Mouse (Mus musculus) forebrain, embryonic 14.5 days (tissue): Measurements from ENCODE around the gene Esrra. TPM values are rescaled to one million over a fixed set of nuclear protein-coding genes. Genes with fewer than 3 reads are reported as not detected.
"Not testable (repeated sequence)": the region's sequence is repeated elsewhere in the genome, so short reads cannot be mapped to it uniquely, and the experiment has no call there.

Source experiments
- ATAC-seq: fragments of 200-750 bp; cut with Nextera tagmentation; 2 replicates; pipeline ENCODE4 v1.8.0; 2017; ENCODE audit warnings: mild to moderate bottlenecking, moderate library complexity
- DNase-seq: peaks from one replicate; pipeline ENCODE4 v3.0.0-alpha.2; 2015; ENCODE audit warnings: low spot score
- H3K27ac ChIP-seq: fragments of 300-500 bp; sonication (generic); 2 replicates; pipeline ENCODE4 v1.5.1; 2014; ENCODE audit warnings: low read depth, mild to moderate bottlenecking, control low read depth, low read length, moderate library complexity
- H3K27me3 ChIP-seq: fragments of 300-500 bp; sonication (generic); replicated peaks from 2 replicates; pipeline ENCODE4 v1.6.1; 2014; ENCODE audit warnings: low read length, control low read depth, mixed read lengths; ENCODE audit not compliant: control insufficient read depth, insufficient read depth
- H3K36me3 ChIP-seq: fragments of 300-500 bp; sonication (generic); 2 replicates; pipeline ENCODE4 v1.6.1; 2014; ENCODE audit warnings: low read length, control low read depth; ENCODE audit not compliant: control insufficient read depth, insufficient read depth
- H3K4me1 ChIP-seq: fragments of 300-500 bp; sonication (generic); 2 replicates; pipeline ENCODE4 v1.6.1; 2014; ENCODE audit warnings: antibody characterized with exemption, low read length, control low read depth; ENCODE audit not compliant: control insufficient read depth, insufficient read depth
- H3K4me2 ChIP-seq: fragments of 300-500 bp; sonication (generic); 2 replicates; pipeline ENCODE4 v1.6.1; 2014; ENCODE audit warnings: mild to moderate bottlenecking, control low read depth, low read length
- H3K4me3 ChIP-seq: fragments of 300-500 bp; sonication (generic); 2 replicates; pipeline ENCODE4 v1.5.1; 2014; ENCODE audit warnings: low read depth, low read length, control low read depth
- H3K9ac ChIP-seq: fragments of 300-500 bp; sonication (generic); 2 replicates; pipeline ENCODE4 v1.6.1; 2014; ENCODE audit warnings: mild to moderate bottlenecking, low read length, control low read depth, moderate library complexity
- H3K9me3 ChIP-seq: fragments of 300-500 bp; sonication (generic); replicated peaks from 2 replicates; pipeline ENCODE4 v1.6.1; 2016; ENCODE audit warnings: low read length, control low read depth, mixed read lengths; ENCODE audit not compliant: control insufficient read depth
- WGBS: fragments of 180-500 bp; shearing (Covaris S2); extraction: QIAGEN DNeasy Blood & Tissue Kit; methylation state at CpG from one replicate; pipeline ENCODE4 v1.1.7; 2014; 5-methylcytosine and 5-hydroxymethylcytosine counted together
- polyA plus RNA-seq: library from polyadenylated mRNA; unstranded; fragments of >200 nt; fragmentation: Nextera tagmentation; extraction: Ambion mirVana; gene quantifications from 2 replicates; pipeline ENCODE4 v1.2.1, GENCODE M21; 2014

Esrra gene
- polyA plus RNA-seq, 1 experiment from 2014 or later, result 6.3 TPM

- peak; percentile 47 for DNase-seq
- Histone ChIP-seq H3K4me3 (peak overlapping the region; percentile 53), H3K9ac (peak overlapping the region; percentile 71), H3K4me2 (peak overlapping the region; percentile 82), H3K36me3 (peaks cover 54% of the 10 kb centered on the region), H3K4me1 (peaks cover 11% of the 10 kb centered on the region), H3K27ac (peak overlapping the region; percentile 93)
- H3K27me3 ChIP-seq, H3K9me3 ChIP-seq, ATAC-seq: not testable (repeated sequence)
- 3% methylated on average over 28 of the region's 30 CpGs for WGBS
Measured at GRCm38 (mm10) chr19:6910306-6910705, 11.3 kb downstream of the Esrra start.

GRCm38 (mm10) chr19:6909507-6910289 lies 11.9 kb downstream of the Esrra start, which contains the start of the genes Trmt112 and Prdx5:
TSS of gene Trmt112 (plus strand) at chr19:6909698.
TSS of gene Prdx5 (minus strand) at chr19:6910106.
- Histone ChIP-seq H3K9me3 (no peaks in the 10 kb centered on the region), H3K4me3 (peak within 1 kb of the TSS; percentile 53), H3K4me2 (peak within 1 kb of the TSS; percentile 82), H3K36me3 (peaks cover 60% of the 10 kb centered on the region), H3K27me3 (no peaks in the 10 kb centered on the region), H3K9ac (peak within 1 kb of the TSS; percentile 71), H3K27ac (peak within 1 kb of the TSS; percentile 93), H3K4me1 (peaks cover 11% of the 10 kb centered on the region)
- WGBS, result under 1% methylated on average over 64 of the region's 65 CpGs
- DNase-seq (peak; percentile 98), ATAC-seq (peak; percentile 95)

GRCm38 (mm10) chr19:6909021-6909420 lies 12.6 kb downstream of the Esrra start:
- H3K4me2 ChIP-seq, result peak overlapping the region; percentile 82
- H3K4me3 ChIP-seq, result peak overlapping the region; percentile 53
- H3K4me1 ChIP-seq, result peaks cover 11% of the 10 kb centered on the region
- H3K27me3 ChIP-seq, result no peaks in the 10 kb centered on the region
- ATAC-seq (no peak), DNase-seq (no peak)
- peak overlapping the region; percentile 71 for H3K9ac ChIP-seq
- WGBS, result 11% methylated on average over 11 of the region's 11 CpGs
- no peaks in the 10 kb centered on the region for H3K9me3 ChIP-seq
- H3K36me3 ChIP-seq, result peaks cover 61% of the 10 kb centered on the region
- H3K27ac ChIP-seq, result peak overlapping the region; percentile 93

- Histone ChIP-seq H3K36me3 (peaks cover 50% of the 10 kb centered on the region), H3K9me3 (no peaks in the 10 kb centered on the region), H3K4me3 (peak overlapping the region; percentile 53; the same call in 1 of the 2 replicates), H3K9ac (peak overlapping the region; percentile 71; the same call in 1 of the 2 replicates), H3K4me1 (peaks cover 11% of the 10 kb centered on the region), H3K27ac (no peak overlapping the region), H3K27me3 (no peaks in the 10 kb centered on the region), H3K4me2 (peak overlapping the region; percentile 82)
- ATAC-seq (no peak), DNase-seq (no peak)
- 89% methylated on average over 7 of the region's 7 CpGs for WGBS
Measured at GRCm38 (mm10) chr19:6907811-6908540, 13.6 kb downstream of the Esrra start.

GRCm38 (mm10) chr19:6907094-6907493 lies 14.5 kb downstream of the Esrra start:
- no peak for DNase-seq
- peaks cover 11% of the 10 kb centered on the region for H3K4me1 ChIP-seq
- WGBS, result 93% methylated on average over 8 of the region's 8 CpGs
- no peak overlapping the region for H3K4me3 ChIP-seq
- H3K9ac ChIP-seq, result no peak overlapping the region
- no peak overlapping the region for H3K27ac ChIP-seq
- peaks cover 42% of the 10 kb centered on the region for H3K36me3 ChIP-seq
- no peaks in the 10 kb centered on the region for H3K9me3 ChIP-seq
- no peaks in the 10 kb centered on the region for H3K27me3 ChIP-seq
- ATAC-seq, result no peak
- H3K4me2 ChIP-seq, result no peak overlapping the region

GRCm38 (mm10) chr19:6906199-6906598 lies 15.4 kb downstream of the Esrra start:
- Histone ChIP-seq H3K36me3 (peaks cover 33% of the 10 kb centered on the region), H3K9ac (no peak overlapping the region), H3K4me2 (no peak overlapping the region), H3K4me1 (peaks cover 11% of the 10 kb centered on the region), H3K4me3 (no peak overlapping the region), H3K27ac (no peak overlapping the region), H3K27me3 (no peaks in the 10 kb centered on the region), H3K9me3 (no peaks in the 10 kb centered on the region)
- ATAC-seq (no peak), DNase-seq (no peak)
- WGBS, result 87% methylated on average over 3 of the region's 3 CpGs

- DNase-seq (no peak), ATAC-seq (no peak)
- 94% methylated on average over 11 of the region's 11 CpGs for WGBS
- Histone ChIP-seq H3K27ac (no peak overlapping the region), H3K36me3 (peaks cover 29% of the 10 kb centered on the region), H3K4me1 (peaks cover 9% of the 10 kb centered on the region), H3K4me2 (no peak overlapping the region), H3K27me3 (no peaks in the 10 kb centered on the region), H3K9ac (no peak overlapping the region), H3K4me3 (no peak overlapping the region), H3K9me3 (no peaks in the 10 kb centered on the region)
Measured at GRCm38 (mm10) chr19:6905498-6906159, 16.0 kb downstream of the Esrra start.

- DNase-seq (no peak), ATAC-seq (no peak)
- H3K36me3 ChIP-seq, result peaks cover 29% of the 10 kb centered on the region
- 0 out of 2 replicates have a peak, but pooled peaks cover 3% of the 10 kb centered on the region for H3K9me3 ChIP-seq
- no peak overlapping the region for H3K27ac ChIP-seq
- no peak overlapping the region for H3K9ac ChIP-seq
- H3K4me1 ChIP-seq, result peaks cover 9% of the 10 kb centered on the region
- H3K27me3 ChIP-seq, result no peaks in the 10 kb centered on the region
- 90% methylated on average over 2 of the region's 2 CpGs for WGBS
- no peak overlapping the region for H3K4me3 ChIP-seq
- no peak overlapping the region for H3K4me2 ChIP-seq
Measured at GRCm38 (mm10) chr19:6904846-6905245, 16.8 kb downstream of the Esrra start.
